Mouse (Mus musculus) 416B (cell line): ENCODE measurements around the gene Zfp810.

Source experiments
- DNase-seq: peaks from one replicate; pipeline ENCODE4 v3.0.0; 2011; ENCODE audit warnings: low read depth

Gene Zfp810

GRCm38 (mm10) chr9:22259184-22260091 is 48.0 kb downstream of the Zfp810 start, which contains the start of gene Zfp599:
Gene Zfp599, minus strand, starts transcription at chr9:22259895.
- DNase-seq = no peak

GRCm38 (mm10) chr9:22258784-22259183 is 48.7 kb downstream of the Zfp810 start:
- DNase-seq = no peak

GRCm38 (mm10) chr9:22256579-22256978 is 50.9 kb downstream of the Zfp810 start:
- DNase-seq = no peak

GRCm38 (mm10) chr9:22244242-22244641 is 63.2 kb downstream of the Zfp810 start:
- no peak for DNase-seq

- DNase-seq = no peak
Measured at GRCm38 (mm10) chr9:22240001-22240400, 67.4 kb downstream of the Zfp810 start.

GRCm38 (mm10) chr9:22230556-22230955 is 76.9 kb downstream of the Zfp810 start:
- DNase-seq = peak; percentile 74

GRCm38 (mm10) chr9:22230061-22230460 is 77.4 kb downstream of the Zfp810 start:
- DNase-seq = no peak

- DNase-seq = no peak
Measured at GRCm38 (mm10) chr9:22229386-22230026, 77.9 kb downstream of the Zfp810 start.

GRCm38 (mm10) chr9:22226846-22227245 is 80.6 kb downstream of the Zfp810 start:
- peak; percentile 35 for DNase-seq
